Mouse (Mus musculus): ENCODE data around the gene Pde4b.

DNA sequence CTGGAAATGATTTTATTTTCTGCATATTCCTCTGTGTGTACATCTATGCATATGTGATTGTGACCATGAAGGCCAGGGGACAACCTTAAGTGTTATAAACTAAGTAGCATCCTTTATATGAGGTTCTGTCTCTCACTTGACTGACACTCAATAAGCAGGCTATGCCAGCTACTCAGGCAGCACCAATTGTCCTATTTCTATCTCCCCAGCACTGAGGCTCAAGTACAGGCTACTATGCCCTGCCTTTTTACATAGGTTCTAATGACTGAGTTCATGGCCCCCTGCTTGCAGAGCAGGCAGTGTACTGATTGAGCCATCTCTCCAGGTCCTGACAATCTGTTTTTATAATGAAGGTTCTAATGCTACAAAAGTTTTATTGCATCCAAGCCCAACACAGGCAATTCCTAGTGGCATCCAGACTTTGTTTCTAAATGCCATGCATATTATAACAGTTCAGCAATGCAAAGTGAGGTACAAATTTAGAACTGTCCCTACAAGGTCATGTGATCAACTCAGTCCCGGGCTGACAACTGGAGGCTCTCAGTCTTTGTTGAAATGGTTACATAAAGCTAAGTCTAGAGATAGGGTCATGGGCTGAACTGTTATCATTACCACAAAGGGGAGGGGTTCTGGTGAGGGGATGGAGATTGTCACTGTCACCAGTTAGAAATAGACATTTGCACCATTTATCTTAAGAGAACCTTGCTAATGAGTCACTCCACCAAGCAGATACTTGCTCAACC lies 295.6 kb downstream of the Pde4b start:
- no peak for TF ChIP-seq POLR2A (IDR thresholded peaks at IDR 0.05; ENCODE audit: borderline replicate concordance, low read depth, low read length)
- TF ChIP-seq CTCF (IDR thresholded peaks at IDR 0.05; ENCODE audit: low read depth, low read length), result no peak

Measured in bone marrow macrophage, adult 2 months (primary cell).